In the genomic region with DNA sequence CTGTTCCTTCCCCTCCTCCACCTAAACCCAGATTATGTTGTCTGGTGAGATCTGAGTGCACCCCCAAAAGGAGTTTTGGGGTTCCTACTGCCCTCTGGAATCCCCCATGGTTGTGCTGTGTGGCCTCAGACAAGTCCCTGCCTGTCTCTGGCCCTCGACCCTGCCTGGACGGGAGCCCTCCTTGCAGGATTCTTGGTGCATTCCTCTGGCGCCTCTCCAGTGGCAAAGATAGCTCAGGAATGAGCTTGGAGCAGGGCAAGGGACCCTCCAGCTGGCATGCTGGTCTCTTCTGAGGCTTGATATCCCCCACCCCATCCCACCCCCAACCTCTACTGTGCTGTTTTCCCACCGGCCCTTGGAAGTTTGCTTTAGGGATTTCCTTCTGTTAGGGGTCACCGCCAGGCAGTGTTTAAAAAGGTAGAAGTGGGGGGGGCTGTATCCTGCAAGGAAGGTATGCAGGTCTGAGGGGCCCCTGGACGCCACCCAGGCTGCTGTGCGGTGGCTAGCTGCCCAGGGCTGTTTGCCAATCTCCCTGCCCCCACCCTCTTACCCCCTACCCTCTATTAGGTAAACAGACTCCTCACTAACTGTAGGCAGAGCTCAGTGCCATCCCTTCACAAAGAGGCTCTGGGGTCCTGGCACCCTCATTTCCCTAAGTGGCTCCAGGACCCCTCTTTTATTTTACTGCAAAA, we compare ENCODE assay signal across 11 mouse cellular contexts. TPM values are rescaled to one million over a fixed set of nuclear protein-coding genes. Genes with fewer than 3 reads are reported as not detected.
DNase-seq lines count a peak whose midpoint lies in the region; ATAC-seq lines count a peak whose summit lies in the region.
"Had no signal": no experiment of that assay in that cellular context is flagged by ENCODE, and none has a peak within 500 bp of the region (broad histone marks: within the 10 kb centered on the region; RNA-seq: fewer than 3 reads in every experiment).

No protein-coding gene starts in this region.

- H3K4me2 ChIP-seq in heart, embryonic 13.5 days, result peak overlapping the region; percentile 27
- H3K4me2 ChIP-seq in lung, embryonic 15.5 days, result 0 out of 2 replicates have a peak overlapping the region, but pooled peaks have one; percentile 8
- H3K4me2 ChIP-seq in limb, embryonic 13.5 days (replicated peaks), result no peak overlapping the region
- H3K4me2 ChIP-seq in neural tube, embryonic 14.5 days (ENCODE audit: low read depth, low read length), result no peak overlapping the region
- H3K4me2 ChIP-seq: liver, embryonic 12.5 days had no signal

- H3K27me3 ChIP-seq in heart, embryonic 13.5 days (replicated peaks), result no peaks in the 10 kb centered on the region
- H3K27me3 ChIP-seq in lung, embryonic 15.5 days, result no peaks in the 10 kb centered on the region
- no peaks in the 10 kb centered on the region for H3K27me3 ChIP-seq in limb, embryonic 13.5 days
- no peaks in the 10 kb centered on the region for H3K27me3 ChIP-seq in neural tube, embryonic 14.5 days (ENCODE audit: control insufficient read depth, insufficient read depth, low read length)
- H3K27me3 ChIP-seq: liver, embryonic 12.5 days had no signal

- DNase-seq in heart, adult 8-10 months (ENCODE audit: low spot score), result no peak
- no peak for DNase-seq in lung, adult 18-20 months
- DNase-seq in left cerebral cortex, adult 11 months (ENCODE audit: low spot score), result no peak
- DNase-seq: adrenal gland, postnatal 25 days; cerebellum, adult 18-20 months had no signal

- WGBS in heart, embryonic 13.5 days, result 16% methylated on average over 7 of the region's 7 CpGs
- WGBS in lung, embryonic 15.5 days, result 18% methylated on average over 7 of the region's 7 CpGs
- WGBS in limb, embryonic 13.5 days, result 35% methylated on average over 7 of the region's 7 CpGs
- WGBS in neural tube, embryonic 14.5 days, result 67% methylated on average over 7 of the region's 7 CpGs

- ATAC-seq in heart, embryonic 13.5 days (ENCODE audit: extremely low read depth, insufficient number of reproducible peaks, low FRiP score, low TSS enrichment), result no peak
- ATAC-seq in lung, embryonic 15.5 days (ENCODE audit: borderline replicate concordance, extremely low read depth, low FRiP score, low TSS enrichment), result peak; percentile 27
- peak; percentile 51; the same call in 1 of the 2 replicates for ATAC-seq in limb, embryonic 13.5 days (ENCODE audit: low FRiP score, low read depth)
- no peak for ATAC-seq in neural tube, embryonic 14.5 days (ENCODE audit: low read depth)
- ATAC-seq: CD4-positive, CD25-positive, alpha-beta regulatory T cell, adult 4 months; liver, embryonic 12.5 days had no signal

- no peaks in the 10 kb centered on the region for H3K9me3 ChIP-seq in heart, embryonic 13.5 days
- no peaks in the 10 kb centered on the region for H3K9me3 ChIP-seq in lung, embryonic 15.5 days
- H3K9me3 ChIP-seq in limb, embryonic 13.5 days, result no peaks in the 10 kb centered on the region
- H3K9me3 ChIP-seq in neural tube, embryonic 14.5 days (ENCODE audit: control insufficient read depth, low read length), result no peaks in the 10 kb centered on the region
- H3K9me3 ChIP-seq: liver, embryonic 12.5 days had no signal

- H3K4me3 ChIP-seq in heart, embryonic 13.5 days, result no peak overlapping the region
- H3K4me3 ChIP-seq in lung, embryonic 15.5 days, result no peak overlapping the region
- no peak overlapping the region for H3K4me3 ChIP-seq in limb, embryonic 13.5 days
- H3K4me3 ChIP-seq in neural tube, embryonic 14.5 days (ENCODE audit: low read depth, low read length), result no peak overlapping the region
- H3K4me3 ChIP-seq: liver, embryonic 12.5 days had no signal

- peak overlapping the region; percentile 12 for H3K9ac ChIP-seq in heart, embryonic 13.5 days
- no peak overlapping the region for H3K9ac ChIP-seq in lung, embryonic 15.5 days
- no peak overlapping the region for H3K9ac ChIP-seq in limb, embryonic 13.5 days
- H3K9ac ChIP-seq in neural tube, embryonic 14.5 days (replicated peaks; ENCODE audit: low read depth, low read length), result no peak overlapping the region
- H3K9ac ChIP-seq: liver, embryonic 12.5 days had no signal

- peaks cover 37% of the 10 kb centered on the region for H3K4me1 ChIP-seq in heart, embryonic 13.5 days
- peaks cover 40% of the 10 kb centered on the region for H3K4me1 ChIP-seq in lung, embryonic 15.5 days
- peaks cover 34% of the 10 kb centered on the region for H3K4me1 ChIP-seq in limb, embryonic 13.5 days
- peaks cover 10% of the 10 kb centered on the region; the same call in 1 of the 2 replicates for H3K4me1 ChIP-seq in neural tube, embryonic 14.5 days (ENCODE audit: control insufficient read depth, insufficient read depth, low read length)

- H3K36me3 ChIP-seq in heart, embryonic 13.5 days, result no peaks in the 10 kb centered on the region
- H3K36me3 ChIP-seq in lung, embryonic 15.5 days, result no peaks in the 10 kb centered on the region
- no peaks in the 10 kb centered on the region for H3K36me3 ChIP-seq in limb, embryonic 13.5 days
- no peaks in the 10 kb centered on the region for H3K36me3 ChIP-seq in neural tube, embryonic 14.5 days (ENCODE audit: control insufficient read depth, insufficient read depth, low read length)
- H3K36me3 ChIP-seq: liver, embryonic 12.5 days had no signal

- peak overlapping the region; percentile 41; the same call in 1 of the 2 replicates for H3K27ac ChIP-seq in heart, embryonic 13.5 days (replicated peaks)
- peak overlapping the region; percentile 79 for H3K27ac ChIP-seq in lung, embryonic 15.5 days
- no peak overlapping the region for H3K27ac ChIP-seq in limb, embryonic 13.5 days
- H3K27ac ChIP-seq in neural tube, embryonic 14.5 days (ENCODE audit: low read depth, low read length), result peak overlapping the region; percentile 57
- H3K27ac ChIP-seq: liver, embryonic 12.5 days had no signal

RNA-seq across cellular contexts. Expression of gene Pdgfa, which starts 31.0 kb away (rescaled TPM):
- polyA plus RNA-seq in heart, embryonic 13.5 days (2015; fragmentation: Nextera tagmentation; extraction: Ambion mirVana), result 39.8 and 42.1 TPM in 2 replicates
- 10 to 100 TPM; 18.3 to 23.9 (median 20.6) TPM for total RNA-seq in heart, adult 8-10 months (2022)
- polyA plus RNA-seq in lung, embryonic 15.5 days (2015; fragmentation: Nextera tagmentation; extraction: Ambion mirVana), result 53.2 and 56.3 TPM in 2 replicates
- polyA plus RNA-seq in limb, embryonic 13.5 days (2015; fragmentation: Nextera tagmentation; extraction: Ambion mirVana), result 47.4 and 52.1 TPM in 2 replicates
- 23.4 and 27.5 TPM in 2 replicates for polyA plus RNA-seq in neural tube, embryonic 14.5 days (2014; fragmentation: Nextera tagmentation; extraction: Ambion mirVana)
- polyA plus RNA-seq: CD4-positive, CD25-positive, alpha-beta regulatory T cell, adult 4 months had no signal

Comparison
In these comparisons a context has a peak if more than half of its experiments do, and no peak if none do; other contexts are left out.
1. ATAC-seq: peak in lung, embryonic 15.5 days (single experiment) and limb, embryonic 13.5 days (single experiment); none in heart, embryonic 13.5 days (single experiment) and neural tube, embryonic 14.5 days (single experiment).
2. H3K4me2 ChIP-seq: peak in heart, embryonic 13.5 days (single experiment) and lung, embryonic 15.5 days (single experiment); none in limb, embryonic 13.5 days (single experiment) and neural tube, embryonic 14.5 days (single experiment).